Mouse (Mus musculus): ENCODE measurements around the gene Plcg2. TPM values are rescaled to one million over a fixed set of nuclear protein-coding genes. Genes with fewer than 3 reads are reported as not detected.

The Plcg2 gene
- total RNA-seq, 2 experiments from 2014 or later = 60.4 to 72.2 TPM

DNA sequence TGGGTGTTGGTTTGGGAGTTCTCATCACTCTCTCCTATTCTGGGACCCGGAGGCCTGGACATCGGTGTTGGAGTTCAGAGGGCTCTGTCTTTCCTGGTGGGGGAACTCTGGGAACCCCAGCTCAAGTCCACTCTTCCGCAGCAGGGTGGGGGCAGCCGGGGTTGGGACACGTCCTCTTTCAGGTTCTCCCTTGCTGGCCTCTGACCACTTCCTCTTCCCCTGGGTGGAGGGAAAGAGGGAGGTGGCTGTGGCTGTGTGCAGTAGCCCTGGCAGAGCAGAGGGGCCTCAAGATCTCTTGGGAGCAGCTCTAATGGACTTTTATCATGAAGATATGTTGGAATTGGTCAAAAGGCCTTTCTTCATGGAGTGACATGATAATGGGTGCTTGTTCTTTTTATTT, 16.3 kb upstream of the Plcg2 start:
- peak; percentile 93 for ATAC-seq (replicated peaks; ENCODE audit: poor library complexity, severe bottlenecking)

DNA sequence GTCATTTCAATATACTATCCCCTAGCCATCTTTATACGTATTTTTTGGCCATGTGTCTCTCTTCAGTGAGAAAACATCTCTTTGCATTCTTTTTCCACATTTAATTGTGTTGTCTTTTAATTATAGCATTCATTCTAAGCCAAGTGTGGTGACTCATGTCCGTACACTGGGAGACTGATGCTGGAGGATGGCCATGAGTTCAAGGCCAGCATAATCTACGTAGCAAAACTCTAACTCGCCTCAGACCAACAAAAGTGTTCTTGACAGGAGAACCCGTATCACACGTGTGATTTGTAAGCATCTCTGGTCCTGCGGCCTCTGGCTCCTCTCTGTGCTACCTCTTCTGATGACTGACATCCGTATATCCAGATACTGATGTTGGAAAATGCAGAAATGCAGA, 13.4 kb upstream of the Plcg2 start:
- no peak for ATAC-seq (replicated peaks; ENCODE audit: poor library complexity, severe bottlenecking)

DNA sequence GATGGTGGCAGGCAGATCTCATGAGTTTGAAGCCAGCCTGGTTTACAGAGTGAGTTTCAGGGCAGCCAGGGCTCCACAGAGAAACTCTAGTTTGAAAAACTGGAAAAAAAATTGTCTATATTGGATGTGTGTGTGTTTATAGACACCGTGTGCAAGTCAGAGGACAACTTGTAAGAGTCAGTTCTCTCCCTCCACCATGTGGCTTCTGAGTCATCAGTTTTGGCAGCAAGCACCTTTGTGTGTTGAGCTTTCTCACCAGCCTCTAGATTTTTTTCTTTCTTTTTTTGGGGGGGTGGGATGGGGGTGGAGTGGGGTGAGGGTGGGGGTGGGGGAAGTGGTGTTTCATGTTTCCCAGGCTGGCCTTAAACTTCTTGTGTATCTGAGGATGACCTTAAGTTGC, 12.8 kb upstream of the Plcg2 start:
- ATAC-seq (replicated peaks; ENCODE audit: poor library complexity, severe bottlenecking) = no peak

DNA sequence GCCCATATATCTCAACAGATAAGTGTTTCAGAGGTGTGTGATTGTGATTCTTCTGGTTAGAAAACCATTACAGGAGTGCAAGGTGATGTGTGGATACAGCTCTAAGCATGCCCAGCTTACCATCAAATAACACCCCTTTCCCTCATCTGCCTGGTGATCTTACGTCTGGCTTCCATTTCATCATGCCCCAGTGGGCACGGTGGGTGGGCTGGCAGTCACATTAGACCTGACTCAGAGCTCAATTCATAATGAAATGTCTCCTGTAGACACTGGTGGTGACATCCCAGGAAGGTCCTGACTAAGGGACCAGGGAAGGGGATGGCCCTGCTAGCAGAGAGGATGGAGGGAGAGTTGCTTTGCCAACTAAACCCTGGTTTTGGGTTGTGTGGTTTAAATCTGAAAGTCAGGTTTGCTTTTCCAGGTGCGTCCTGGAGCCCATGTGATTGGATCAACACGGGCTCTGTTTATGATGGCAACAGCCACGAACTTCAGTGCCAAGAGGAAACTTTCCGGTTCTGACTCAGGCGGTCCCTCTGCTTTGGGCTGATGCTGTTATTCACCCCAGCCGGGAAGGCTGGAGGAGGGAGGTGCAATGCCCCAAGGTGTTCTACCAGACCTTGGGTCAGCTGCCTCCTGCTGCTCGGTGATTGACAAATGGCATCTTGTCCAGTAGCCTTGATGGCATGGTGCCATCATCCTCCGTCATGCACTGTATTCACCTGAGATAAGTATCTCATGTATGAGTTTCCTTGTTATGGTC, 9.7 kb upstream of the Plcg2 start:
- no peak for ATAC-seq (replicated peaks; ENCODE audit: poor library complexity, severe bottlenecking)

DNA sequence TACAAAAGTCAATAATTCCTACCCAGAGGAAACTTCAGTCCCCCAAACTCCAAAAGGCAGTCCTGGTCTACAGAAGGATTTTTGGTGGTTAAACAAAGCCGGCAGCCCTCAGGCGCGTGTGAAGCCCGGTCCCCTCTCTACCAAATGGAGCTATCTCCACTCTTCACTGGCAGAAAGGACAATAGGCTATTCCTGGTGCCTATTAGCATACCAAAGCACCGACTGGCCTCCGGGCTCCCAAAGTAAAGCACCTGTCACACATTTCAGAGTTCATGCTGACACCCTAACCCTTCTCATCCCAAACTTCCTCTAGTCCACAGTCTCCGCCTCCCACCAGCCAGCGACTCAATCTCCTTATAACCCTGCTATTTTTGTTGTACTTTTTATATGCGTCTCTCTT, 4.5 kb upstream of the Plcg2 start:
- ATAC-seq (replicated peaks; ENCODE audit: poor library complexity, severe bottlenecking) = no peak

DNA sequence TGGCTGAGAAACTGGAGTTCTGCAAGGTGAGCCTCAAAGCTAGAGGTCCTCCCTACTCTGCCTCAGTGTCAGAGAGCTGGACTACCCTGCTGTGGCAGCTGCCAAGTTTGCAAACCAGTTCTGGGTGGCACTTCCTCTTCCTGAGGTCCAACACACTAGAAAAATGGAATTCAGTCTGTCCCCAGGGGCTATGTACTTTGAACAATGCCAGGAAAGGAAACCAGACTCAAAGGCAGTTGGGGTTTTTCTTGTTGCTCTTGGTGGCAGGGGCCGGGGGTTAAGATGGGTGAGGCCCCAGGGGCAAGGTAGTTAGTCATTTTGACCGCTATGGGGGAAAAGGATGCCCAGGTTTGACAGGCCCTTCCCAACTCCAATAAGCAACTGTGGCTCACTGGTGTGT, 3.2 kb upstream of the Plcg2 start:
- peak; percentile 47 for ATAC-seq (replicated peaks; ENCODE audit: poor library complexity, severe bottlenecking)

DNA sequence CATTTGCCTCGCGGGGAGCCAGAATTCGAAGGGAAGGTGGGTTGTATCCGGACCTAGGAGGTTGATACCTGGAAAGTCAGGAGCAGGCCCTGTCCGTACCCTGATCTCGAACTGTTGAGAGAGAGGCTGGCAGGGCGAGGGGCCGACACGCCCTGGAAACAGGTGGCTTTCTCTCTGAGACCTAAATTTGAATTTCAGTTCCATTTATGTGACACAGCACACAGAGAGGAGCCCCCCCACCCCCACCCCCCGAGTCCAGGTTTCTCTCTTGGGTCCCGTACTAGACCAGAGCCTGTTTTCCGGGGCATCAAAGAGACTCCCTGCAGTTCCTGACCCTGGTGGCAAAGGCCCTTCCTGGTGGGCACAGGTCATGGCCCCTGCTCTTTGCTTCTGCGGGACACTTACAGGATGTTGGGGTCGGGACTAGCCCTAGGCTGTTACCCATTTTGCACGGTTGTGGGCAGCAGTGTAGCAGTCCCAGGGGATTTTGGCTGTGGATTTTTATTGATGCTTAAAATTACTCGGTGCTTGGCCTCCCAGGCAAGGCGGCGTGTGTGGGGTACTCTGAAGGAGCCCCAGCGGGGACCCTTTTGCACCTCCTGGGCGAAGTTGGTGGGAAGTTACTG, 937 bp downstream of the Plcg2 start:
- no peak for ATAC-seq (replicated peaks; ENCODE audit: poor library complexity, severe bottlenecking)

DNA sequence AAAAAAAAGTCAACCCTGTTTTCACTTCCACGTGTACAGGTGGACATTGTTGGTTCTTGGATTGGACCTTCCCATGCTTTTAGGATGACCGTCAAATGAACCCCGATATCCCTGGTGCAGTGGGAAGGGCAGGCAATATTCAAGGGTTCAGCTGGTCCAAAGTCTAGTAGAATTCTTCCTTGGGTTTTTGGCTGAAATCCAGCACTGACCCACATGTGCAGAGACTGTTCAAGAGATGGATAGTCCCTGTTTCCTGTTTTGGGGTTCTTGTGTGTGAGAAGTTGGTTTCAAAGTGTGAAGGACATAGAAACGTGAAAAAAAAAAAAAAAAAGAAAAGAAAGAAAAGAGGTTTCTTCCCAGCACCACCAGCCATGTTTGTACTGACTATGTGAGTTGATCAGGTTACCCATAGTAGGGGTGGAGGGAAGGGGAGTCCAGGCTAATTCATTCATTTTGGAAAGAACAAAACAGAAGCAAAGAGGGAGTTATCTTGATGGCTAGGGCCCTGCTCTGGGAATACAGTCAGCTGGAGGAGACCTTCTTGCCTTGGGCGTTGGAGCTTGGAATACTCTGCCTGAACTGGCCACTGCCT, 2.2 kb downstream of the Plcg2 start:
- no peak for ATAC-seq (replicated peaks; ENCODE audit: poor library complexity, severe bottlenecking)

DNA sequence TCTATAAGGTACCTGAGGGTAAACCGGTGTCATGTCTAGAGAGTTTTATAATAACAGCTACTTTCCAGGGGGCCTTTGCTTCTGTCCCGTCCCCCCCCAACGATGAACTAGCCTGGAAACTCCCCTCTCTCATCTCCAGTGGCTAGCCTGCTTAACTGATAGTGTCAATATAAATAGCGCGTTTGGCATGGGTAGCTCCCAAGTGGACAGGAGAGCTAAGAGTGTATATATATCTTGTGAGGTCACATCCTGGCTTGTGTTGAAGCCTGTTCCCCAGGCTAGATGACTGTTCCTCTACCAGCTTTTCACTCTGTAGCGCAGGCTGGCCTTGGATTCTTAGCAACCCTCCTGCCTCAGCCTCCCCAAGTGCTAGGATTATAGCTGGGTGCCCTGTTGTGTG, 3.2 kb downstream of the Plcg2 start:
- no peak for ATAC-seq (replicated peaks; ENCODE audit: poor library complexity, severe bottlenecking)

DNA sequence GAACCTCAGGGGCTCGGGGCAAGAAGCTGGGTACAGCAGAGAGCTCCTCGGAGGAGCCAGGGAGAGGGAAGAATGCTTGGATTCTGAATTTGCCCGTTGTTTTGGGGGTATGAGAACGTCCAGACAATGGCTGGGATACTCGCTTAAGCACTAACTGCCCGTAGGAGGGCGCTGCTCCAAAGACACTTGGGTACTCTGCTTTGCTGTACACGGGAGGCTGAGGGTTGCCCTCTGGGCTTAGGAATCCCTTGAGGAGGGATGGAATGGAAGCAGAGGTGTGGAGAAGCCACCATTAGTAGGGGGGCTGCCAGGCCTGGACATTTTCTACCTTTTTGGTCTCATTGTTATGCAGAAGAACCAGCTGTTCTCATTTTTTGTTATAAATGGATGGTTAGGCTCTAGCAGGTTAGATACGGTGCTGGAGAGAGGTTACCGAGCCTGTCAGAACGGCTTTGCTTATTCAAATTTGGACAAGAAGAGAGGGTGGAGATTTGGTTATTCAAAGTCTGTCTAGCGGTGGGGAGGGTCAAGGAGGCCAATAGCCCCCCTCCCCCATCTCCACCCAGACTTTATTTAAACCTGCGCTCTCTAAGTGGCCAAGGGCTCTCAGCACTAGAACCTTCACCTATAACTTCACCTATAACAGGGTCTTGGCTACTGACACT, 5.4 kb downstream of the Plcg2 start:
- no peak for ATAC-seq (replicated peaks; ENCODE audit: poor library complexity, severe bottlenecking)

DNA sequence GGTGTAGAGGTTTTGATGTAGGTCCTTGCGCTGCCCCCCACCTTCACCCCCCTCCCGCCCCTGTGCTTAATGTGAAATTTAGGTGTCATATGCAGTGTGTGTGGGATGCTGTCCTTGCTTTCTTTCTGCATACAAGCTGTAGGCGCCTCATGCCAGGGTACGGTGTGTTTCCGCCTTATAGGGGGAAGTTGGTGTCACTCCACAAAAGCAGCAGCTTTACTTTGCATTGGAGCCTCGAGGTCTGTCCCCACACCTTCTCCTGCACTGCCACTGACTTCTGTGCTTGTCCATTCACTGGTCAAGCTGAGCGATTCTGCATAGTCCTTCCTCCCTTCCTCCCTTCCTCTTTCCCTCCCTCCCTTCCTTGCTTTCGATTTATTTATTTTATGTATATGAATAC, 9.6 kb downstream of the Plcg2 start:
- ATAC-seq (replicated peaks; ENCODE audit: poor library complexity, severe bottlenecking) = peak; percentile 57

DNA sequence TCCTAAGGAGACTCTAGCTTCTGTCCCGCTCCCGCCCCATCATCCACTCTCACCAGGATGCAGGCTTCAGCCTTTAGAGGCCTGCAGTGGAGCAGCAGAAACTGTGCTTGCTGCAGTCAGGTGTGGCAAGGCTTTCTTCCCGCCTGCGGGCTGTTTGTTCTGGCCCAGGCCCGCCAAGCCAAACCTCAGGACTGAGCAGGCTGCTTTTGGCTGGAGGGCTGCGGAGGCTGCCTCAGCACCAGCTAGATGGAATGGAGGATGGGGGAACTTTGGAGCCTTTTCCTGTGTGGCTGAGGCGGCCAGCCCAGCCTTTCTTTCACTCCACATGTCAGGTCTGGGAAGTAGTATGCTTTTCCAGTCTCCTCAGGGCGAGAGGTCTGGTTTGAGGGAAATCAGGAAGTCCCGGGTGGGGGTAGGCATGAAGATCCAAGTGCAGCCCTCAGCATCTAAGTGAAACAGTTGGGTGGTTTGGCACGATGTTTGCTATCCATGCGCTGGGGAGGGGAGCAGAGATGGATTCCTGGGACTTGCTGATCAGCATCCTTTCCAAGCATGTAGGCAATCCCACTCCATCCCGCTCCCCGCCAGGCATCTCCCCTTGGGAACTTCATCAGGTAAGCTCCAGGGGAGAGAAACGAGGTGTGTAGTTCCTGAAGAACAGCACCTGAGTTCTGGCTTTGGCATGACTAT, 18.9 kb downstream of the Plcg2 start:
- peak; percentile 38 for ATAC-seq (replicated peaks; ENCODE audit: poor library complexity, severe bottlenecking)

DNA sequence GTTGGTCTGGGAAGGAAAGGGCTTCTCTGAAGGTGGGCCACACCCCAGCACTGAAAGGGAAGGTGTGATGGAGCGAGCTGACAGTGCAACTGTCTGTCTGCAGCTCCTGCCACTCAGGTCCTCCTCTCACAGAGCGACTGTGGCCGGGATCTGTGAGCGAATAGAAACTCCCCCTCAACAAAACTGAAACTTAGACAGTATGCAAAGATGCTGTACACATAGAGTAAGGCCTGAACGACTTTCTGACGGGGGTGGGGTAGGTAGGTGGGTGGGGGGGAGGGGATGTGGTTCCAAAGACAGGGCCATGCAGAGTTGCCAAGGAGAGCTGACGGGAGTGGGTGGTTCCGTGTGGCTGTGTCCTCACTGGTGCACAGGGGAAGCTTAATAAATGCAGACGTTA, 19.8 kb downstream of the Plcg2 start:
- ATAC-seq (replicated peaks; ENCODE audit: poor library complexity, severe bottlenecking) = no peak

DNA sequence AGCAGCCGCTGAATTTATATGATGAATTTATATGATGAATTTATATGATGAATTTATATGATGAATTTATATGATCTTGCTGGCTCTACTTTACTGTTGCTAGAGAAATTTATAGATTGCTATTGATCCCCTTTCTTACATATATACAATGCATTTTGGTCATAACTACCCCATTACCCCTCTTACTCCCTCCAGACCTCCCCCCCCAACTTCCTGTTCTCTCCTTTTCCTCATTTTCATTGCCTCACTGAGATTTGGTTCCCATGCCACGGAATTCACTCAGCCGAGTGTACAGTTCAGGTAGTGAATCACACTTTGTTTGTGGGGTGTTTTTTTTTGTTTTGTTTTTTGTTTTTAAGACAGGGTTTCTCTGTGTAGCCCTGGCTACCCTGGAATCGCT, 20.8 kb downstream of the Plcg2 start:
- peak; percentile 50; the same call in 1 of the 2 replicates for ATAC-seq (replicated peaks; ENCODE audit: poor library complexity, severe bottlenecking)

DNA sequence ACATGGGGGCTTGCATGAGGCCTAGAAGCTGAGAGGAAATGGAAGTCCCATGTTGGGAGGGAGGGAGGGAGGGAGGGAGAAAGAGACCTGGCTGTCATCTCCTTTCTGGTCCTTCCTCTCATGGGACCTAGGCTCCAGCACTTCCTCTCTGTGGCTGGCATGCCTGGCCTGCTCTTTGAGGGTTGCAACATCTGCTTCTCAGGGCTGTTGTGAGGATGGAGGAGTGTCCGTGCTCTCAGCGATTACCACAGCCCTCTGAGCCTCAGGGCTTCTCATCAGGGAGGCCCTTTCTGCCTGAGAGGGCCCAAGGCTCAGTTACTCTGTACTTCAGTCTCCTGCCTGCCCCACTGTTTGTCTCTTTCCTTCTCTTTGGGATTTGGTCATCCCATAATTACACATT, 28.1 kb downstream of the Plcg2 start:
- peak; percentile 98 for ATAC-seq (replicated peaks; ENCODE audit: poor library complexity, severe bottlenecking)

DNA sequence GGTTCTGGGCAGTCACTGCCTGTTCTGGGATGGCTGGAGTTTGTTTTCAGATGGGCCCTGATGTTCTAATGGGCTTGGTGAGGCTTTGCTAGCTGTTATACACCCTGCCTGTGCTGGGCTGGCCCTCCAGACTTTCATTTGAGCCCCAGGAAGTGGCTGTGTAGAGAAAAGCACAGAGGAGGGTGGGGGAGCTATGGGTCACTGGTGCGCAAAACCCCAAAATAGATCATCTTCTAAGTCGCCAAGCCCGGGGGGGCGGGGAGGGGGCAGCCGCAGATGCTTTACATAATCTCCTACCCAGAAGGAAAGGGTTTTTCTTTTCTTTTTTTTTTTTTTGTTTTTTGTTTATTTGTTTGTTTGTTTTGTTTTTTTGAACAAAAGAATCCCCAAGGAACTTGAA, 29.9 kb downstream of the Plcg2 start:
- ATAC-seq (replicated peaks; ENCODE audit: poor library complexity, severe bottlenecking) = no peak

DNA sequence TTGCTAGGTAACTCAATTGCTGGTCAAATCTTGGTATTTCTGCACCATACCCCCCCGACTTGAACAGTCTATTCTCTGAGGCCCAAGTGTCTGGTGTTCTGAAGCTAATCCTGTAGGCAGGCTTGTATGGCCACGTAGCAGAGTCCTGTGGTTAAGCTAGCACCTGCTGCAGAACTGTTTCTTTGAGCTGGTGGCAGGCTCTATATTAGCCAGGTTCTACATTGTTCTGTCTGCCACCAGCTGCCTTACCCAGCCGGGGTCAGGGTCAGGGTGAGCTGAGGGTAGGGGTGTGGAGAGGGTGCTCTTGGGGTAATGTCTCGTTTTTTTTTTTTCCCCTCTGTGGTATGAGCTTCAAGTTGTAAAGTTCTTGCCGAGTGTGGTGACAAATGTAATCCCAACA, 31.1 kb downstream of the Plcg2 start:
- ATAC-seq (replicated peaks; ENCODE audit: poor library complexity, severe bottlenecking) = no peak

DNA sequence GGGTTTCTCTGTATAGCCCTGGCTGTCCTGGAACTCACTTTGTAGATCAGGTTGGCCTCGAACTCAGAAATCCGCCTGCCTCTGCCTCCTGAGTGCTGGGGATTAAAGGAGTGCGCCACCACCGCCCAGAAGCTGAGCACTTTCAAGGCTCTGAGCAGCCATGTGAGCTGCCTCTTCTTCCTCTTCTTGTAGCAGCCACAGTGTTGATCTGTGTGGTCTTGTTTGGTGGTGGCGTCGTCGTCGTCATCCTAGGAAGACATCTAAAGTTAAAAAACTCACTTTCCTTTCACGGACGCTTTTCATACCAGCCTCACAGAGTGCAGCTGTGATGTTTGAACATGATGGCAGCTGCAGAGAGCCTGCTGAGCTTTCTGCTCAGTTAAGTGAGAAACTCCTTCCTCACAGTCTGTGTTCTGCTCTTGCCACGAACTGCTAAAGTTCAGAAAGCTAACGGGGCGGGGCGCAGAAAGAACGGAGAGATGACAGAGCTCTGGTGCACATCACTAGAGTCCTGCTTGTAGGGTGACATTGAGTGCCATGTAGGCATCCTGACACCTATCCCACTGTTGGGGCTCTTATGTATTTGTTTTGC, 34.4 kb downstream of the Plcg2 start:
- ATAC-seq (replicated peaks; ENCODE audit: poor library complexity, severe bottlenecking) = peak; percentile 39; the same call in 1 of the 2 replicates

DNA sequence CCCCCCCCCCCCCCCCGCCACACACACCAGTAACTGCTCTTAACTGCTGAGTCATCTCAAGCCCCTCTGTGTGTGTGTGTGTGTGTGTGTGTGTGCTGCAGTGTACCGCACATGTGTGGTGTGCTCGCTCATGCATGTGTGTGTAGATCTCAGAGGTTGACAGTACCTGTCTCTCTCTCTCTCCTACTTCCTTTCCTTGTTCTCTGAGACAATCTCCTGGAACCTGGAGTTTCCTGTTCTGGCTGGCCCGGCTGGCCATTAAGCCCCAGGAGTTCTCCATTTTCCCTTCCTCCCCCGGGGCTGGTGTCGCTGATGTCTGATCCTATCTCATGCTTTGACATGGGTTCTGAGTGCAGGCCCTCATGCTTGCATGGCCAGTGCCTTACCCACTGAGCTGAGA, 38.8 kb downstream of the Plcg2 start:
- ATAC-seq (replicated peaks; ENCODE audit: poor library complexity, severe bottlenecking) = peak; percentile 31

DNA sequence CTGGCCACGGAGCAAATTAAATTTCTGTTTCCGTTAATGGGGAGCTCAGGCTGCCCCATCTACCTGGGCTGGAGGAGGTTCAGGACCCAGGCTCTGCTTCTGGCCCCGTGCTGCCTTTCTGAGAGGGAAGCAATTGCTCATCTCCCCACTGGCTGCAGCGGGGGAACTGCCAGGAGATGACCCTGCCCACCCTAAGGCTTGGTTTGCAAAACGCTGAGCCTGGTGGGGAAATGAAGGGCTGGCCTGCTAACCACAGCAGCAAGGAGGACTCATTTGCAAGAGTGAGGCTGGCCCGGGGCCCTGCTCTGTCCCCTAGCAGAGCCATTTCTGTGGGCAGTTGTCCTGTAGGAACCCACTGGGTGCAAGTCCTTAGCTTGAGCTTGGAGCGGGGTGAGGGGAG, 39.7 kb downstream of the Plcg2 start:
- peak; percentile 80 for ATAC-seq (replicated peaks; ENCODE audit: poor library complexity, severe bottlenecking)
